Mouse (Mus musculus): ENCODE measurements around the gene Slu7. TPM values are rescaled to one million over a fixed set of nuclear protein-coding genes. Genes with fewer than 3 reads are reported as not detected.

Slu7 gene
- polyA plus RNA-seq, 1 experiment from 2014 or later: 58.0 TPM

DNA sequence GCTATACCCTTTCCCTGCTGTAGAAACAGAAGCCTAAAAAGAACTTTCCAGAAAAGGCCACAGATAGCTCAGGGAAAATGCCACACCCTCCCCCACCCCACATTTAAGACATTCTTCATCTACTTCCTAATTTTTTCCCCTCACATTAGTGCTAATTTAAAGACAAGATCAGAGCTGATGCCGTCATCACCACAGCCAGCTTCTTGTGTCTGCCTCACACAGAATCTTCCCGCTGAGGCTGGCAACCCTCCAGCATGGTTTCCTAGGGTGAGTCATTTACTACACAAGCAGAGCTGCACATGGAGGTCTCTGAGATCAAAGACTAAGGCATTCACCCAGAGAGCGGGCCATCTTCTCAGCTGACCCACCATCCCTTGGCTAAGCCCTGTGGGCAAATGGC lies 62.0 kb downstream of the Slu7 start:
- no peaks in the 10 kb centered on the region for H3K9me3 ChIP-seq
- no peaks in the 10 kb centered on the region for H3K36me3 ChIP-seq
- H3K4me2 ChIP-seq: no peak overlapping the region
- 0 out of 2 replicates have a peak, but pooled peaks cover 11% of the 10 kb centered on the region for H3K4me1 ChIP-seq
- H3K4me3 ChIP-seq: no peak overlapping the region
- H3K9ac ChIP-seq: no peak overlapping the region
- no peak overlapping the region for H3K27ac ChIP-seq
- WGBS: 27% methylated on average over 3 of the region's 3 CpGs
- no peak for ATAC-seq (ENCODE audit: borderline replicate concordance, extremely low read depth, low FRiP score, low TSS enrichment)
- H3K27me3 ChIP-seq: no peaks in the 10 kb centered on the region; the same call in 1 of the 2 replicates

Other genes with a start within 250 kb of the Slu7 start
- gene Pttg1, start 7.5 kb upstream of the Slu7 start, polyA plus RNA-seq (2015; fragmentation: Nextera tagmentation; extraction: Ambion mirVana): 86.8 and 95.0 TPM in 2 replicates
- 2.6 and 3.1 TPM in 2 replicates for gene C1qtnf2, start 40.5 kb downstream of the Slu7 start, polyA plus RNA-seq (2015; fragmentation: Nextera tagmentation; extraction: Ambion mirVana)
- gene Ccnjl, start 95.0 kb downstream of the Slu7 start, polyA plus RNA-seq (2015; fragmentation: Nextera tagmentation; extraction: Ambion mirVana): 22.6 and 23.3 TPM in 2 replicates
- 5.9 and 6.3 TPM in 2 replicates for gene 4933415A04Rik, start 153.3 kb downstream of the Slu7 start, polyA plus RNA-seq (2015; fragmentation: Nextera tagmentation; extraction: Ambion mirVana)
- not detected in 2 replicates for gene Fabp6, start 167.8 kb downstream of the Slu7 start, polyA plus RNA-seq (2015; fragmentation: Nextera tagmentation; extraction: Ambion mirVana)
- gene Pwwp2a, start 248.3 kb downstream of the Slu7 start, polyA plus RNA-seq (2015; fragmentation: Nextera tagmentation; extraction: Ambion mirVana): 23.4 and 28.4 TPM in 2 replicates

Measured in lung, embryonic 15.5 days (tissue).